Mouse (Mus musculus): ENCODE data around the gene Gpr68. TPM values are rescaled to one million over a fixed set of nuclear protein-coding genes. Genes with fewer than 3 reads are reported as not detected.

The Gpr68 gene
- 6.2 and 10.7 TPM in 2 replicates for polyA plus RNA-seq (2012; ENCODE audit: low replicate concordance)

GRCm38 (mm10) chr12:100907598-100908297 lies at the start of gene Gpr68:
Gpr68 (minus strand) TSS chr12:100908198.

Other genes with a start within 250 kb of the Gpr68 start
- 3.1 and 7.7 TPM in 2 replicates for gene Rps6ka5, start 181.2 kb downstream of the Gpr68 start, polyA plus RNA-seq (2012; ENCODE audit: low replicate concordance)
- 3.8 and 6.0 TPM in 2 replicates for gene Dglucy, start 129.1 kb downstream of the Gpr68 start, polyA plus RNA-seq (2012; ENCODE audit: low replicate concordance)
- 212 and 256 TPM in 2 replicates for gene Ccdc88c, start 120.9 kb upstream of the Gpr68 start, polyA plus RNA-seq (2012; ENCODE audit: low replicate concordance)
- 31.5 and 72.6 TPM in 2 replicates for gene Ppp4r3a, start 175.5 kb upstream of the Gpr68 start, polyA plus RNA-seq (2012; ENCODE audit: low replicate concordance)